Mouse (Mus musculus) olfactory bulb, adult 2 months (tissue): ENCODE data around the gene Scarf1. TPM values are rescaled to one million over a fixed set of nuclear protein-coding genes. Genes with fewer than 3 reads are reported as not detected.
A peak's percentile ranks its signal among the peaks of the same experiment; 100 is the strongest.

Experiments
- H3K27ac ChIP-seq: fragments of 200-500 bp; 2 replicates; pipeline ENCODE4 v1.5.1; 2012; ENCODE audit warnings: low read depth, low read length; ENCODE audit not compliant: insufficient read depth
- H3K4me1 ChIP-seq: fragments of 200-500 bp; 2 replicates; pipeline ENCODE4 v1.6.1; 2012; ENCODE audit warnings: low read length; ENCODE audit not compliant: control insufficient read depth, insufficient read depth
- H3K4me3 ChIP-seq: fragments of 200-500 bp; 2 replicates; pipeline ENCODE4 v1.5.1; 2012; ENCODE audit warnings: mild to moderate bottlenecking, low read depth, low read length, moderate library complexity; ENCODE audit not compliant: insufficient read depth
- CTCF ChIP-seq: fragments of 200-500 bp; IDR thresholded peaks from 2 replicates; pipeline ENCODE4 v1.5.1; 2012; ENCODE audit warnings: low read depth, mild to moderate bottlenecking, low read length, moderate library complexity; ENCODE audit not compliant: insufficient read depth
- POLR2A ChIP-seq: fragments of 200-500 bp; IDR thresholded peaks from 2 replicates; pipeline ENCODE4 v1.6.1; 2012; ENCODE audit warnings: mild to moderate bottlenecking, low read depth, low read length, moderate library complexity; ENCODE audit not compliant: insufficient read depth
- WGBS: fragments of 180-500 bp; shearing (Covaris S2); methylation state at CpG from one replicate; pipeline ENCODE4 v1.1.7; 2018; 5-methylcytosine and 5-hydroxymethylcytosine counted together
- polyA plus RNA-seq: library from polyadenylated mRNA; stranded (reverse); fragments of >200 nt; gene quantifications from 2 replicates; pipeline ENCODE4 v1.2.4, GENCODE M21; 2012; ENCODE audit warnings: low replicate concordance; ENCODE audit not compliant: missing spikeins, insufficient read depth, insufficient read length

Gene Scarf1
- polyA plus RNA-seq, 1 experiment: not detected

- 86% methylated on average over 6 of the region's 6 CpGs for WGBS
- TF ChIP-seq CTCF (no peak), POLR2A (no peak)
- Histone ChIP-seq H3K4me1 (peaks cover 8% of the 10 kb centered on the region), H3K4me3 (no peak overlapping the region), H3K27ac (no peak overlapping the region)
These were observed 43.8 kb downstream of the Scarf1 start for GRCm38 (mm10) chr11:75557142-75557541.

DNA sequence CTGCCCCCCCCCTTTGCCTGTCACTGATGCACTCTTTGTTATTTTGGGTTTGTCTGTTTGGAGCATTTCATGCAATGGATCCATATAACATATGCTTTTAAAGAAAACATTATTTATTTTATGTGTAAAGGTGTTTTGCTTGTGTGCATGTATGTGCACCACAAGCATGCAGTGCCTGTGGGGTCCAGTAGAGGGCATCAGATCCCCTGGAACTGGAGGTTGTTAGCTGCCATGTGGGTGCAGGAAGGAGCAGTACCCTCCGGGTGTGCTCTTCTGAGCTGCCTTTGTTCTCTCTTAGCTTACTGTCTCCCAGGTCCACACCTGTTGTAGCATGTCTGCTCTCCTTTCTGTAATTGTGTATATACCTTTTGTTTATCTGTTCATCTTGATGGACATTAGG lies 44.8 kb downstream of the Scarf1 start:
- TF ChIP-seq POLR2A (no peak), CTCF (no peak)
- Histone ChIP-seq H3K4me1 (no peaks in the 10 kb centered on the region; the same call in 1 of the 2 replicates), H3K27ac (no peak overlapping the region), H3K4me3 (no peak overlapping the region)
- WGBS: 83% methylated on average over 1 of the region's 1 CpGs

GRCm38 (mm10) chr11:75559870-75560504 lies 46.6 kb downstream of the Scarf1 start:
- no peak overlapping the region for H3K27ac ChIP-seq
- H3K4me3 ChIP-seq: no peak overlapping the region
- 85% methylated on average over 8 of the region's 8 CpGs for WGBS
- H3K4me1 ChIP-seq: peaks cover 13% of the 10 kb centered on the region
- no peak for TF ChIP-seq CTCF
- no peak for TF ChIP-seq POLR2A

- WGBS: 85% methylated on average over 14 of the region's 14 CpGs
- no peak overlapping the region for H3K4me3 ChIP-seq
- peaks cover 14% of the 10 kb centered on the region for H3K4me1 ChIP-seq
- H3K27ac ChIP-seq: no peak overlapping the region; the same call in 1 of the 2 replicates
- TF ChIP-seq POLR2A: no peak
- no peak for TF ChIP-seq CTCF
These were observed 47.4 kb downstream of the Scarf1 start for GRCm38 (mm10) chr11:75560530-75561409.

DNA sequence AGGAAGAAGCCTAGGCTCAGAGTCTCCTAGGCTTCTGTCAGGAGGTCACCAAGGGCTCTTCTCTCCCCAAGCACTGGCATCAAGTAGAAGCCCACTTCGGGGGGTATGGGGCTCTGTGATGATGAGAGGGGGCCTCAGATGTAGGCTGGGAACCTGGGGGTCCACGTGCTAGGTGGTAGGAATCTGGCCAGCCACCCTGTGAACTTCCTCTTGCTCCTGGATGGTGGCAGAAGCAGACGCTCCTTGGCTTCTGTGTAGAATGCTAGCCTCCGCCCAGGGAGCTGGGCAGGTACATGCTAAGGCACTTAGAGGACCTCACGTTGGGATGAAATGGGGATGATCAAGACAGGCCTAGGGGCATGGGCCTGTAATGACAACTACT lies 48.1 kb downstream of the Scarf1 start:
- no peak for TF ChIP-seq POLR2A
- TF ChIP-seq CTCF: no peak
- H3K4me1 ChIP-seq: peaks cover 17% of the 10 kb centered on the region
- 85% methylated on average over 5 of the region's 5 CpGs for WGBS
- H3K27ac ChIP-seq: no peak overlapping the region
- H3K4me3 ChIP-seq: no peak overlapping the region

DNA sequence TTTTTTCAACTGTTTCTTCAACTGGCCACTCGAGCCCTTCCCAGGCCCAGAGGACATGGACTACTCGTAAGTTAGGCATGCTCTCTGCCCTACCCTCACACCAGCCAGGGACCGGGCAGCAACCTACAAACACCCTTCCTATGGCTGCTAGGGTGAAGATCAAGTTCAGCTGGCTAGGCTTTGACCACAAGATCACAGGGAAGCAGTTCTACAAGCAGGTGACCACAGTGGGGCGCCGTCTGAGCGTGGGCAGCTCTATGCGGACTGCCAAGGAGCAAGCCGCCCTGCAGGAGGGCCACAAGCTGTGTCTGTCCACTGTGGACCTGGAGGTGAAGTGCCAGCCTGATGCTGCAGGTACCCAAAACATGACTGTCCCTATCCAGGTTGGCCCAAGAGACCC lies 49.5 kb downstream of the Scarf1 start:
- TF ChIP-seq POLR2A: no peak
- TF ChIP-seq CTCF: no peak
- Histone ChIP-seq H3K4me3 (no peak overlapping the region), H3K4me1 (peaks cover 22% of the 10 kb centered on the region), H3K27ac (no peak overlapping the region)
- WGBS: 93% methylated on average over 8 of the region's 8 CpGs

DNA sequence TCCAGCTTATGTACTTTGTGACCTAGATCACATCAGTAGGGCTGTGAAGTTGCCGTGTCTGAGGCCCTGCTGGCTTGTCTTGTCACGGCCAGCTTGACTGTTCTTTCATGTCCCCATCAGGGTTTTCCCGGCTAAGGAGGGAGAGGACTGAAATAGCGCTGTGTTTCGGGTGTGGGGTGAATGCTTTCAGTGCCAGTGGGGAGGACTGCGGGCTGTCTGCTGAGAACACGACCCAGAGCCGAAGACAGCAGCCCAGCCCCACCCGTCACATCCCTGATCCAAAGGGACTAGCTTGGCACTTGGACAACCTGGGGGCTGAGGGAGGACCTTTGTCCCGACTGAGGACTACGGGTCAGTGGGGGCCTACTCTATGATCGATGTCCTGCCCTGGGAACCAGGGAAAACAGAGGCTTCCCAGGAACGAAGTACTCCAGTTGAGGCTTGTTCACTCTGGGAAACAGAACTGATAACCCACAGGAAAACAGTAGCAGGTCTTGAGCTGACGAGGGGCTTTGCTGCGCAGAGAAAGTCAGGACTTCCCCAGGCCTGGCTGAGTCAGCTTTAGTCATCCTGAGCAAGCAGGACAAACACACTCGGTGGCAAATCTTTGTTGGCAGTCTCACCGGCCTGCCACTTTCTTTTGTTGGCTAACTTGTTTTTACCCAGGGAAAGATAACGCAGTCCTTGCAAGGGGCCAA lies 50.7 kb downstream of the Scarf1 start:
- Histone ChIP-seq H3K4me3 (no peak overlapping the region), H3K27ac (peak overlapping the region; percentile 16; the same call in 1 of the 2 replicates), H3K4me1 (peaks cover 22% of the 10 kb centered on the region)
- 49% methylated on average over 18 of the region's 18 CpGs for WGBS
- TF ChIP-seq POLR2A: no peak
- no peak for TF ChIP-seq CTCF

DNA sequence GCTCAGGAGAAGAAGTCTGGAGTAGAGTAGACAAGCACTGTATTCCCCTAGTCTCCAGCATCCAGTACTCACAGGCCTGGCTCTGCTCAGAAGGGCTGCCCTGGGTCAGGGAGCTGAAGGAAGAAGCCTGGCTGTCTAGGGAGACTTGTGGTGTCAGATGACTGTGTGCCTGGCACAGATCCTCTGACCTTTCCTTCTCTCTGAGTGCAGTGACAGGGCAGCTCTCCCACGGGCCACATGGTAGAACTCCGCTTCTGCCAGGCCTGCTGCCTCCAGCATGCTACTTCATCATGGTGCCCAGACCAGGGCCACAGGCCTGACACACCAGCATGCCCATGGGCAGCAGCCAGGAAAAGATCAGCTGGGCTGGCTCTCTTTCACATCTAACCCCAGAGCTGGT lies 52.5 kb downstream of the Scarf1 start:
- no peak for TF ChIP-seq POLR2A
- no peak for TF ChIP-seq CTCF
- Histone ChIP-seq H3K27ac (no peak overlapping the region), H3K4me1 (peaks cover 24% of the 10 kb centered on the region), H3K4me3 (no peak overlapping the region)
- 81% methylated on average over 2 of the region's 2 CpGs for WGBS
